In genomic region chr10:61632445-61632844, GRCm38 (mm10) we compare ENCODE assay signal across 23 mouse cellular contexts. TPM values are rescaled to one million over a fixed set of nuclear protein-coding genes. Genes with fewer than 3 reads are reported as not detected.
A peak's percentile ranks its signal among the peaks of the same experiment; 100 is the strongest.
DNase-seq lines count a peak whose midpoint lies in the region; ATAC-seq and TF ChIP-seq lines count a peak whose summit lies in the region.
"Had no signal": no experiment of that assay in that cellular context is flagged by ENCODE, and none has a peak within 500 bp of the region (broad histone marks: within the 10 kb centered on the region; RNA-seq: fewer than 3 reads in every experiment).

No protein-coding gene starts in this region.

- H3K36me3 ChIP-seq in megakaryocyte, embryonic 14.5 days (replicated peaks; ENCODE audit: low read length), result no peaks in the 10 kb centered on the region
- H3K36me3 ChIP-seq: embryonic facial prominence, embryonic 10.5 days; embryonic facial prominence, embryonic 12.5 days; forebrain, embryonic 15.5 days had no signal

- H3K27me3 ChIP-seq in megakaryocyte, embryonic 14.5 days (replicated peaks), result peaks cover 40% of the 10 kb centered on the region
- H3K27me3 ChIP-seq: embryonic facial prominence, embryonic 12.5 days; forebrain, embryonic 15.5 days had no signal

- H3K4me3 ChIP-seq in gastrocnemius, adult 2 months, result no peak overlapping the region
- H3K4me3 ChIP-seq in megakaryocyte, embryonic 14.5 days (replicated peaks), result peak overlapping the region; percentile 10
- H3K4me3 ChIP-seq: embryonic facial prominence, embryonic 10.5 days; embryonic facial prominence, embryonic 12.5 days; forebrain, embryonic 13.5 days; forebrain, embryonic 15.5 days had no signal

- TF ChIP-seq CTCF in gastrocnemius, adult 2 months (IDR thresholded peaks at IDR 0.05), result no peak

- H3K9me3 ChIP-seq in megakaryocyte, embryonic 14.5 days, result peaks cover 7% of the 10 kb centered on the region
- H3K9me3 ChIP-seq: embryonic facial prominence, embryonic 10.5 days; embryonic facial prominence, embryonic 12.5 days; forebrain, embryonic 13.5 days; forebrain, embryonic 15.5 days had no signal

- peak overlapping the region; percentile 72 for H3K27ac ChIP-seq in gastrocnemius, adult 2 months
- H3K27ac ChIP-seq: embryonic facial prominence, embryonic 10.5 days; embryonic facial prominence, embryonic 12.5 days; forebrain, embryonic 13.5 days; forebrain, embryonic 15.5 days had no signal

- DNase-seq in gastrocnemius, adult 2 months, result peak; percentile 39
- DNase-seq in gastrocnemius, postnatal 14 days, result no peak
- no peak for DNase-seq in heart, adult 18-20 months
- DNase-seq: adrenal gland, adult 2 months; adrenal gland, postnatal 10 days; adrenal gland, postnatal 25 days; B cell, adult 2 months; cerebellum, adult 11 months; cerebellum, adult 18-20 months; cerebellum, adult 8-10 months; cerebellum, adult 9-11 months; cerebellum, postnatal 14 days; cerebellum, postnatal 36 days; forebrain, postnatal 0 days had no signal

- ATAC-seq in megakaryocyte, adult 5-6 weeks (ENCODE audit: poor library complexity, severe bottlenecking), result no peak
- ATAC-seq in hematopoietic stem cell, adult 5-6 weeks (replicated peaks in 1 of 2; ENCODE audit: insufficient read depth in 1 of 2, low FRiP score in 2 of 2, low TSS enrichment in 1 of 2, low read depth in 1 of 2, poor library complexity in 2 of 2, severe bottlenecking in 2 of 2), result peak; percentile 51 to 60; a peak in 3 of 4 replicates
- ATAC-seq: CD4-positive, CD25-positive, alpha-beta regulatory T cell, adult 4 months; forebrain, embryonic 13.5 days; forebrain, embryonic 15.5 days; forebrain, postnatal 0 days had no signal

- peaks cover 20% of the 10 kb centered on the region for H3K4me1 ChIP-seq in megakaryocyte, embryonic 14.5 days
- H3K4me1 ChIP-seq: embryonic facial prominence, embryonic 12.5 days; forebrain, embryonic 13.5 days; forebrain, embryonic 15.5 days had no signal

- intact Hi-C loops in gastrocnemius, adult 2 months (cut with DNase I), result no loop called here
- intact Hi-C loops in gastrocnemius, postnatal 14 days (cut with DNase I; ENCODE audit: low total_unique reads), result no loop called here

RNA-seq across cellular contexts. Expression of gene Ppa1, which starts 15.9 kb away (rescaled TPM):
- total RNA-seq in gastrocnemius, adult 2 months (2021), result 10 to 100 TPM; 48.9 to 61.4 TPM
- 10 to 100 TPM; 36.6 to 39.8 TPM for total RNA-seq in gastrocnemius, postnatal 14 days (2021)
- 7.3 and 17.6 TPM in 2 replicates for polyA plus RNA-seq in megakaryocyte, embryonic 14.5 days (2012; ENCODE audit: insufficient read depth, low replicate concordance)
- total RNA-seq in megakaryocyte, adult 5-6 weeks (2015), result 14.1 and 27.8 TPM in 2 replicates
- 30.9 and 31.3 TPM in 2 replicates for total RNA-seq in megakaryocyte, adult 5-6 weeks (2017)
- 136 and 165 TPM in 2 replicates for total RNA-seq in hematopoietic stem cell, adult 5-6 weeks (2017)
- total RNA-seq in heart, adult 18-20 months (2021), result 10 to 100 TPM; 81.8 to 82.3 TPM

RNA-seq across cellular contexts. Expression of gene Npffr1, which starts 37.2 kb away (rescaled TPM):
- total RNA-seq in gastrocnemius, adult 2 months (2021), result under 1 TPM in 1 of 2 experiments, not detected in 1; 0.06 TPM
- total RNA-seq in gastrocnemius, postnatal 14 days (2021), result under 1 TPM in 1 of 2 experiments, not detected in 1; 0.07 TPM
- 0.09 TPM in 1 of 2 replicates, not detected in the other for polyA plus RNA-seq in megakaryocyte, embryonic 14.5 days (2012; ENCODE audit: insufficient read depth, low replicate concordance)
- not detected in 2 replicates for total RNA-seq in megakaryocyte, adult 5-6 weeks (2015)
- not detected in 2 replicates for total RNA-seq in megakaryocyte, adult 5-6 weeks (2017)
- total RNA-seq in hematopoietic stem cell, adult 5-6 weeks (2017), result 0.19 TPM in 1 of 2 replicates, not detected in the other
- total RNA-seq in heart, adult 18-20 months (2021), result under 1 TPM in 1 of 2 experiments, not detected in 1; 0.08 TPM
- total RNA-seq: MEL had no signal
- polyA plus RNA-seq: CD4-positive, CD25-positive, alpha-beta regulatory T cell, adult 4 months; embryonic facial prominence, embryonic 12.5 days had no signal

RNA-seq across cellular contexts. Expression of gene Sar1a, which starts 47.7 kb away (rescaled TPM):
- 100 to 1,000 TPM; 129 to 145 TPM for total RNA-seq in gastrocnemius, adult 2 months (2021)
- 100 to 1,000 TPM; 100 to 114 TPM for total RNA-seq in gastrocnemius, postnatal 14 days (2021)
- polyA plus RNA-seq in megakaryocyte, embryonic 14.5 days (2012; ENCODE audit: insufficient read depth, low replicate concordance), result 24.0 and 57.2 TPM in 2 replicates
- total RNA-seq in megakaryocyte, adult 5-6 weeks (2015), result 71.2 and 73.2 TPM in 2 replicates
- total RNA-seq in megakaryocyte, adult 5-6 weeks (2017), result 74.8 and 86.9 TPM in 2 replicates
- total RNA-seq in hematopoietic stem cell, adult 5-6 weeks (2017), result 112 and 151 TPM in 2 replicates
- 100 to 1,000 TPM; 180 to 192 TPM for total RNA-seq in heart, adult 18-20 months (2021)
